Mouse (Mus musculus) bone marrow, adult 2 months (tissue): ENCODE measurements at regions not wholly inside any gene's neighbourhood (a gene's known extent, or its start where the extent isn't known, plus 50 kb on each side); places are given as distances from the start of the nearest gene placed in this dataset.

ENCODE experiments used
- H3K27ac ChIP-seq: fragments of 200-500 bp; 2 replicates; pipeline ENCODE4 v1.5.1; 2012; ENCODE audit warnings: low read depth, mild to moderate bottlenecking, control low read depth, inconsistent platforms, low read length; ENCODE audit not compliant: control insufficient read depth, poor library complexity, insufficient read depth
- H3K4me1 ChIP-seq: fragments of 200-500 bp; 2 replicates; pipeline ENCODE4 v1.6.1; 2011; ENCODE audit warnings: low read length; ENCODE audit not compliant: control insufficient read depth, insufficient read depth
- H3K4me3 ChIP-seq: fragments of 200-500 bp; replicated peaks from 2 replicates; pipeline ENCODE3; 2011; ENCODE audit warnings: mild to moderate bottlenecking, low read depth, low read length, control low read depth; ENCODE audit not compliant: control insufficient read depth
- CTCF ChIP-seq: fragments of 200-500 bp; IDR thresholded peaks from 2 replicates; pipeline ENCODE4 v1.5.1; 2011; ENCODE audit warnings: low read length, control low read depth; ENCODE audit not compliant: control insufficient read depth, insufficient read depth
- POLR2A ChIP-seq: fragments of 200-500 bp; IDR thresholded peaks from 2 replicates; pipeline ENCODE4 v1.6.1; 2011; ENCODE audit warnings: low read depth, mild to moderate bottlenecking, control low read depth, low read length, borderline replicate concordance; ENCODE audit not compliant: control insufficient read depth
- WGBS: fragments of 180-500 bp; shearing (Covaris S2); methylation state at CpG from one replicate; pipeline ENCODE4 v1.1.7; 2018; 5-methylcytosine and 5-hydroxymethylcytosine counted together

DNA sequence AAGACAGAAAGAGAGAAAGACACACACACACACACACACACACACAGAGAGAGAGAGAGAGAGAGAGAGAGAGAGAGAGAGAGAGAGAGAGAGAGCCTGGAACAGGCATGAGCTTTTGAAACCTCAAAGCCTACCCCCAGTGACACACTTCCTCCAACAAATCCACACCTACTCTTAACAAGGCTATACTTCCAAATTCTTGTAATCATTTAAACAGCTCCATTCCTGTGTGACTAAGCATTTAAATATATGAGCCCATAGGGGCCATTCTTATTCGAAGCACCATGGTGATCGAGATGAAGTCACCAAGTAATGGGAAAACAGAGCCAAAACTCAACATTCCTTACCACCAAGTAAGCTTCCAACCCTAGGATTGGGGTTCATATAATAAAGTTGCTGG is 250.1 kb downstream of the Galc start:
- Histone ChIP-seq H3K4me3 (no peak overlapping the region), H3K27ac (no peak overlapping the region), H3K4me1 (no peaks in the 10 kb centered on the region; the same call in 1 of the 2 replicates)
- 88% methylated on average over 2 of the region's 2 CpGs for WGBS
- no peak for TF ChIP-seq POLR2A
- no peak for TF ChIP-seq CTCF

DNA sequence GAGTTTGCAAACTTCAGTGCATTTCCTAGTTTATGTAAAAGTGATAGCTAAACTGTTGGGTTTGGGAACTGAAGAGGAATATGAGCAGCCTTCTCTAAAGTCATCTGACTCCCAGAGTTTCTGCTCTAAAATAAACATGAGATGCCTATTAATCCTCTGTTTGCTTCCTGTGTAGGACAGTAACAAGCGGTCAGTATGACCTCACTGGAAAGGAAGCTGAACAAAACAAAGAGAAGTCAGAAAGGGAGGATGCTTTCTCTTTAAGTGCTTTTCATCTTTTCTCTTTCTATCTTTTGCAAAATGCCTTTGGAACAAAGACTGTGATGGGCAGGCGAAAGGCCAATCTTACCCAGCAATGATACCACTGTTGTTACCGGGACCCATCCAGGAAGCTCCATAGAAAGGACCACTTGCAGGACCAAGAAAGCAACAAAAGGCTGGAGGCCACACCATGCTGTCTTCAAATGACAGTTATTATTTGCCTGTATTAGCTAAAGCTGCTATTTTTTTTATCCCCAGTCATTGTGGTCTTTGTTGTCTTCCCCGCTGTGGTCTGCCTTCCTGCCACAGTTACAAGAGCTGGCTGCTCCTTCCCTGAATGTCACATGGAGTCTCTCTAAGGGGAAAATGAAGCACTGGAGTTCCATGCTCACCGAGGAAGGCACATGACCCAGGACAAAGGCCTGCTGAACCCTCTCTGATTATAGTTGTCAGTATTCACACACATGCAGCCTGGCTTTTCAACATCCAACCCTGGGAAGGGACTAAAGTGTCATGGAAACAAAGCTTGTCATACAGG is 253.4 kb downstream of the Galc start:
- TF ChIP-seq CTCF (no peak), POLR2A (no peak)
- H3K27ac ChIP-seq = no peak overlapping the region
- H3K4me1 ChIP-seq = no peaks in the 10 kb centered on the region; the same call in 1 of the 2 replicates
- 42% methylated on average over 5 of the region's 5 CpGs for WGBS
- H3K4me3 ChIP-seq = no peak overlapping the region

DNA sequence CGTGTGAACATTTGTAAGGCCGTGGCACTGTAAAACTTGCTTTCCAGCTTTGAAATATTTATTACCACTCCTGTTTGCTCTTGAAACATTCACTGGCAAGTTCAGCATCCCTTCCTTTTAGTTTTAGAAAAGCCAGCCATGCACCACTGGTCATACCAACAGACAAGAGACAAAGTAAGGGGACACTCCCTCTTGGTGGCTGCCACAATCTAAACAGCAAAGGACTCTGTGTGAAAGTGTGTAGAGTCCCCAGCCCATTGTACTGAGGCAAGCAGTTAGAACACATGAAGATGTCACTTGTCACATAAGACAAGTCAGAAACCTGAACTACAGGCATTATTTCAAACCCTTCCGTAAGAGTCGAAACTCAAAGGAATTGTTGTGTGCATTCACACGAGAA is 257.0 kb downstream of the Galc start:
- H3K27ac ChIP-seq = no peak overlapping the region
- no peak overlapping the region for H3K4me3 ChIP-seq
- TF ChIP-seq POLR2A = no peak
- TF ChIP-seq CTCF = no peak
- H3K4me1 ChIP-seq = no peaks in the 10 kb centered on the region
- 79% methylated on average over 5 of the region's 5 CpGs for WGBS

DNA sequence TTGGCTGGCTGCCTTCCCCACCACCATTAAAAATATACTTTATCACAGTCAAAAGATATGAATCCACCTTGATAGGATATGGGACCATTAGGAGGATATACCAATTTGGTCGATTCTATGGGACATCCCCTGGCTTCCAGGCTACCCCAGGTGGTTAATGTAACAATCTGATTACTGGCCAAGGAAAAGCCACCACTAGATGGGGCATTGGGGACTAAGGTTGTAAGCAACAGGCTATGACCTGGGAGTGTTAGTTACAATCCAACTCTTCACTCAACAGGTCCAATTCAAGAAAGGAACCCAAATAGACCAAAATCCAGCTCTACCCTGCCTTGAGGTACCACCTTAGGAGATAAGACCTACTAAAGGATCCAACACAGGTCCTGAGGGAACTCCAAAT is 264.4 kb downstream of the Galc start:
- Histone ChIP-seq H3K4me1 (no peaks in the 10 kb centered on the region), H3K4me3 (no peak overlapping the region)
- WGBS = 45% methylated on average over 1 of the region's 1 CpGs

DNA sequence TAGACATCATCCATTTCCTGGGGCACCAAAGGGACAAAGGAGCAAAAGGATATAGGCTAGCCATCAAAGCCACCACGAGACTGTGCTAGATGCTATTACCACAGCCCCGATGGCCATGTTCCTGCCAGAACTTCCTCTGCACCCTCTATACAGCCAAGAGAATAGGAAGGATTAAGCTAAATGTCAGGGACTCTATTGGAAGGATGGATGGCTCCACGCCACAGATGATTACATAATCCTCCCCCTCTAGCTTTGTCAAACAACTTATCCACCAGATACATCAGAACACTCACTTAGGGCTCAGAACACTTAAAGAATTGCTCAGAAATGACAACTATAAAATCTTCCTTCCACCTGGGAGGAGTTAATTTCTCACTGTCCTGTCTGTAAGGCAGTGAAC is 265.3 kb downstream of the Galc start:
- no peak for TF ChIP-seq CTCF
- TF ChIP-seq POLR2A = no peak
- Histone ChIP-seq H3K4me3 (no peak overlapping the region), H3K27ac (no peak overlapping the region), H3K4me1 (no peaks in the 10 kb centered on the region)
- 51% methylated on average over 3 of the region's 3 CpGs for WGBS

More for the DNA sequence above, 264.4 kb downstream of the Galc start:
- TF ChIP-seq POLR2A = no peak
- no peak for TF ChIP-seq CTCF
- H3K27ac ChIP-seq = no peak overlapping the region

DNA sequence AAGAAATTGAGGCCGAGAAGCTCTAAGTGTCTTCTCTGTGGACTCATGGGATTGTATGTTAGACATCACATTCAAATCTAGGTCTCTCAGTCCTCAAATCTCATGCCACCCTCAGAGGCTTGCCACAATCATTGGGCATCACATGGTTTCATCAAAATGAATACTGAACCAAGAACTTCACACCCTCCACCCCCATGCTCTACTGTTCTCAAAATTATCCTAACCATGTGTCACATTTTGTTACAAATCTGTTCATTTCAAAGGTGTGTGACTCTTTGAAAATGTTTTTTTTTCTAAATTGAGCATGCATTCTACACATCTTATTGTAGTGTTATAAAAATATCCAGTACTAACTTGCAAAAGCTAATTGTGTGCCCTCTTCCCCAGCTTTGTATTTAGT is 275.9 kb downstream of the Galc start:
- no peak overlapping the region for H3K4me3 ChIP-seq
- WGBS = 90% methylated on average over 1 of the region's 1 CpGs

DNA sequence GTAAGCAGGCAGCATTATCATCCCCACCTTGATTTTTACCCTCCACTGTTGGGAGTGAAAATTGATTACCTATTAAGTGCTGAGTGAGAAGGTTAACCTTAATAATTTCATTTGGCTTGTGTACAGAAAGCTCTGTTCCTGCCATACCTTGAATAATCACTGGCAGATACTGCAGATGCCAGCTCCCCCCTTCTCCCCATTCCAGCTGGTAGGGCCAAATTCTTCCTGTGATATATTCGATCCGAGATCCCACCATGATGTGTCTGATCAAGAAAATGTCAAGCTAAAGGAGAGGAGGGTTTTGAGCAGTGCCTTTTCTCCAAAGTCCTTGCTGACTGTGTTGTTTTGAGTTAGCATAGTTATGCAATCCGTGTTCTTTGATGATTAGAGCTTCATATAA is 280.6 kb downstream of the Galc start:
- TF ChIP-seq CTCF = no peak
- TF ChIP-seq POLR2A = no peak
- WGBS = 54% methylated on average over 3 of the region's 3 CpGs
- Histone ChIP-seq H3K4me1 (no peaks in the 10 kb centered on the region), H3K4me3 (no peak overlapping the region), H3K27ac (no peak overlapping the region)

More for the DNA sequence above, 275.9 kb downstream of the Galc start:
- no peaks in the 10 kb centered on the region for H3K4me1 ChIP-seq
- H3K27ac ChIP-seq = no peak overlapping the region
- TF ChIP-seq CTCF (no peak), POLR2A (no peak)

DNA sequence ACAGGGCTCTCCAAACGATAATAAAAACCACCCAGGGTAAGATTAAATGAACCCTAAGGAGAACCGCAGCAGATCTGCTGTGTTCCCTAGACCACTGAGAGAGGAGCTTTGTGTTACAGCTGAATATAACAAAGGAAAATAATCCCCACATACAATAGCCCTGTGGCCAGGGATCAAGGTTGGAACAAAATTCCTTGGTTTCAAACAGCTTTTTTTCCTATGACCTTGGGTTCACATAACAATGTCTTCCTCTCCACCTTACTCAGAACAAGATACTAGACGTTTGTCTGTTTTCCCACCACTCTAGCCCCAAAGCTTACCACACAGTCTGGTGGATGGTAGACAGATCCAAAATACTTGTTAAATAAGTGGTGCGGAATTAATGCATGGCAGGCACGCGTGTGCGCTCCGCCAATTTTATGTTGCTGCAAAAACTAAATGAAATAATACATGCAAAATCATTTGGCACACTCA is 281.0 kb downstream of the Galc start:
- H3K27ac ChIP-seq = no peak overlapping the region
- no peaks in the 10 kb centered on the region for H3K4me1 ChIP-seq
- 75% methylated on average over 8 of the region's 8 CpGs for WGBS
- H3K4me3 ChIP-seq = no peak overlapping the region
- TF ChIP-seq POLR2A (no peak), CTCF (no peak)
